Mouse (Mus musculus): ENCODE data around the gene Dcaf5. TPM values are rescaled to one million over a fixed set of nuclear protein-coding genes. Genes with fewer than 3 reads are reported as not detected.

Gene Dcaf5
- polyA plus RNA-seq, 1 experiment from 2014 or later: 12.7 TPM

- Histone ChIP-seq H3K4me3 (ENCODE audit: low read length) (no peak overlapping the region), H3K9me3 (ENCODE audit: low read length) (no peaks in the 10 kb centered on the region), H3K27ac (ENCODE audit: low read length) (no peak overlapping the region), H3K4me2 (replicated peaks; ENCODE audit: low read depth, low read length) (no peak overlapping the region), H3K9ac (replicated peaks; ENCODE audit: low read length) (no peak overlapping the region), H3K36me3 (ENCODE audit: insufficient read depth, low read length) (0 out of 2 replicates have a peak, but pooled peaks cover 8% of the 10 kb centered on the region), H3K4me1 (ENCODE audit: insufficient read depth, low read length) (0 out of 2 replicates have a peak, but pooled peaks cover 9% of the 10 kb centered on the region), H3K27me3 (ENCODE audit: insufficient read depth, low read length) (no peaks in the 10 kb centered on the region)
- no peak for ATAC-seq (ENCODE audit: low FRiP score, low TSS enrichment)
- WGBS: 89% methylated on average over 1 of the region's 1 CpGs
Observed at GRCm38 (mm10) chr12:80385361-80385760, 51.0 kb downstream of the Dcaf5 start.

GRCm38 (mm10) chr12:80383478-80383877 lies 52.9 kb downstream of the Dcaf5 start:
- Histone ChIP-seq H3K27me3 (ENCODE audit: insufficient read depth, low read length) (no peaks in the 10 kb centered on the region), H3K4me3 (ENCODE audit: low read length) (no peak overlapping the region), H3K36me3 (ENCODE audit: insufficient read depth, low read length) (peaks cover 6% of the 10 kb centered on the region; the same call in 1 of the 2 replicates), H3K4me1 (ENCODE audit: insufficient read depth, low read length) (0 out of 2 replicates have a peak, but pooled peaks cover 9% of the 10 kb centered on the region), H3K9me3 (ENCODE audit: low read length) (no peaks in the 10 kb centered on the region), H3K4me2 (replicated peaks; ENCODE audit: low read depth, low read length) (no peak overlapping the region), H3K9ac (replicated peaks; ENCODE audit: low read length) (no peak overlapping the region), H3K27ac (ENCODE audit: low read length) (peak overlapping the region; percentile 43; the same call in 1 of the 2 replicates)
- WGBS: 43% methylated on average over 8 of the region's 8 CpGs
- peak; percentile 85 for ATAC-seq (ENCODE audit: low FRiP score, low TSS enrichment)

- H3K9me3 ChIP-seq (ENCODE audit: low read length): no peaks in the 10 kb centered on the region
- 76% methylated on average over 2 of the region's 2 CpGs for WGBS
- peaks cover 6% of the 10 kb centered on the region; the same call in 1 of the 2 replicates for H3K36me3 ChIP-seq (ENCODE audit: insufficient read depth, low read length)
- no peak overlapping the region for H3K27ac ChIP-seq (ENCODE audit: low read length)
- no peaks in the 10 kb centered on the region for H3K27me3 ChIP-seq (ENCODE audit: insufficient read depth, low read length)
- no peak overlapping the region for H3K4me3 ChIP-seq (ENCODE audit: low read length)
- no peak overlapping the region for H3K9ac ChIP-seq (replicated peaks; ENCODE audit: low read length)
- 0 out of 2 replicates have a peak, but pooled peaks cover 9% of the 10 kb centered on the region for H3K4me1 ChIP-seq (ENCODE audit: insufficient read depth, low read length)
- no peak overlapping the region for H3K4me2 ChIP-seq (replicated peaks; ENCODE audit: low read depth, low read length)
- no peak for ATAC-seq (ENCODE audit: low FRiP score, low TSS enrichment)
Observed at GRCm38 (mm10) chr12:80382794-80383193, 53.6 kb downstream of the Dcaf5 start.

GRCm38 (mm10) chr12:80379831-80380457 lies 56.5 kb downstream of the Dcaf5 start:
- no peak overlapping the region for H3K27ac ChIP-seq (ENCODE audit: low read length)

GRCm38 (mm10) chr12:80379393-80379792 lies 57.0 kb downstream of the Dcaf5 start:
- Histone ChIP-seq H3K4me1 (ENCODE audit: insufficient read depth, low read length) (0 out of 2 replicates have a peak, but pooled peaks cover 9% of the 10 kb centered on the region), H3K4me2 (replicated peaks; ENCODE audit: low read depth, low read length) (no peak overlapping the region), H3K9me3 (ENCODE audit: low read length) (no peaks in the 10 kb centered on the region), H3K27ac (ENCODE audit: low read length) (no peak overlapping the region), H3K36me3 (ENCODE audit: insufficient read depth, low read length) (peaks cover 26% of the 10 kb centered on the region), H3K9ac (replicated peaks; ENCODE audit: low read length) (no peak overlapping the region), H3K4me3 (ENCODE audit: low read length) (no peak overlapping the region), H3K27me3 (ENCODE audit: insufficient read depth, low read length) (no peaks in the 10 kb centered on the region)
- WGBS: 85% methylated on average over 4 of the region's 4 CpGs
- ATAC-seq (ENCODE audit: low FRiP score, low TSS enrichment): no peak

More at GRCm38 (mm10) chr12:80379831-80380457, 56.5 kb downstream of the Dcaf5 start:
- peaks cover 22% of the 10 kb centered on the region for H3K36me3 ChIP-seq (ENCODE audit: insufficient read depth, low read length)
- peak; percentile 55; the same call in 1 of the 2 replicates for ATAC-seq (ENCODE audit: low FRiP score, low TSS enrichment)
- H3K4me3 ChIP-seq (ENCODE audit: low read length): no peak overlapping the region
- H3K4me1 ChIP-seq (ENCODE audit: insufficient read depth, low read length): 0 out of 2 replicates have a peak, but pooled peaks cover 9% of the 10 kb centered on the region
- WGBS: 91% methylated on average over 10 of the region's 10 CpGs
- H3K9me3 ChIP-seq (ENCODE audit: low read length): no peaks in the 10 kb centered on the region
- H3K27me3 ChIP-seq (ENCODE audit: insufficient read depth, low read length): no peaks in the 10 kb centered on the region
- H3K9ac ChIP-seq (replicated peaks; ENCODE audit: low read length): no peak overlapping the region
- no peak overlapping the region for H3K4me2 ChIP-seq (replicated peaks; ENCODE audit: low read depth, low read length)

GRCm38 (mm10) chr12:80377604-80378003 lies 58.8 kb downstream of the Dcaf5 start:
- Histone ChIP-seq H3K4me2 (replicated peaks; ENCODE audit: low read depth, low read length) (no peak overlapping the region), H3K9ac (replicated peaks; ENCODE audit: low read length) (no peak overlapping the region), H3K27ac (ENCODE audit: low read length) (no peak overlapping the region), H3K9me3 (ENCODE audit: low read length) (no peaks in the 10 kb centered on the region), H3K36me3 (ENCODE audit: insufficient read depth, low read length) (peaks cover 25% of the 10 kb centered on the region), H3K27me3 (ENCODE audit: insufficient read depth, low read length) (no peaks in the 10 kb centered on the region), H3K4me1 (ENCODE audit: insufficient read depth, low read length) (no peaks in the 10 kb centered on the region), H3K4me3 (ENCODE audit: low read length) (no peak overlapping the region)
- ATAC-seq (ENCODE audit: low FRiP score, low TSS enrichment): no peak
- 13% methylated on average over 1 of the region's 1 CpGs for WGBS

GRCm38 (mm10) chr12:80375721-80376120 lies 60.7 kb downstream of the Dcaf5 start:
- H3K27me3 ChIP-seq (ENCODE audit: insufficient read depth, low read length): no peaks in the 10 kb centered on the region
- H3K4me2 ChIP-seq (replicated peaks; ENCODE audit: low read depth, low read length): no peak overlapping the region
- H3K27ac ChIP-seq (ENCODE audit: low read length): no peak overlapping the region
- H3K9me3 ChIP-seq (ENCODE audit: low read length): no peaks in the 10 kb centered on the region
- WGBS: 91% methylated on average over 4 of the region's 4 CpGs
- no peak for ATAC-seq (ENCODE audit: low FRiP score, low TSS enrichment)
- H3K9ac ChIP-seq (replicated peaks; ENCODE audit: low read length): no peak overlapping the region
- no peaks in the 10 kb centered on the region; the same call in 1 of the 2 replicates for H3K4me1 ChIP-seq (ENCODE audit: insufficient read depth, low read length)
- H3K36me3 ChIP-seq (ENCODE audit: insufficient read depth, low read length): peaks cover 27% of the 10 kb centered on the region
- H3K4me3 ChIP-seq (ENCODE audit: low read length): no peak overlapping the region

GRCm38 (mm10) chr12:80374736-80375135 lies 61.7 kb downstream of the Dcaf5 start:
- no peak overlapping the region for H3K27ac ChIP-seq (ENCODE audit: low read length)
- no peaks in the 10 kb centered on the region; the same call in 1 of the 2 replicates for H3K4me1 ChIP-seq (ENCODE audit: insufficient read depth, low read length)
- 97% methylated on average over 2 of the region's 2 CpGs for WGBS
- H3K9ac ChIP-seq (replicated peaks; ENCODE audit: low read length): no peak overlapping the region
- no peak for ATAC-seq (ENCODE audit: low FRiP score, low TSS enrichment)
- H3K9me3 ChIP-seq (ENCODE audit: low read length): no peaks in the 10 kb centered on the region
- H3K4me3 ChIP-seq (ENCODE audit: low read length): no peak overlapping the region
- no peak overlapping the region for H3K4me2 ChIP-seq (replicated peaks; ENCODE audit: low read depth, low read length)
- peaks cover 29% of the 10 kb centered on the region for H3K36me3 ChIP-seq (ENCODE audit: insufficient read depth, low read length)
- H3K27me3 ChIP-seq (ENCODE audit: insufficient read depth, low read length): no peaks in the 10 kb centered on the region

GRCm38 (mm10) chr12:80372946-80373345 lies 63.5 kb downstream of the Dcaf5 start:
- Histone ChIP-seq H3K4me3 (ENCODE audit: low read length) (no peak overlapping the region), H3K4me2 (replicated peaks; ENCODE audit: low read depth, low read length) (no peak overlapping the region), H3K36me3 (ENCODE audit: insufficient read depth, low read length) (peaks cover 30% of the 10 kb centered on the region), H3K9ac (replicated peaks; ENCODE audit: low read length) (no peak overlapping the region), H3K27ac (ENCODE audit: low read length) (no peak overlapping the region), H3K4me1 (ENCODE audit: insufficient read depth, low read length) (no peaks in the 10 kb centered on the region; the same call in 1 of the 2 replicates), H3K9me3 (ENCODE audit: low read length) (no peaks in the 10 kb centered on the region), H3K27me3 (ENCODE audit: insufficient read depth, low read length) (no peaks in the 10 kb centered on the region)
- no peak for ATAC-seq (ENCODE audit: low FRiP score, low TSS enrichment)
- WGBS: 96% methylated on average over 7 of the region's 8 CpGs

GRCm38 (mm10) chr12:80367227-80367626 lies 69.2 kb downstream of the Dcaf5 start:
- Histone ChIP-seq H3K9me3 (ENCODE audit: low read length) (no peaks in the 10 kb centered on the region), H3K4me3 (ENCODE audit: low read length) (no peak overlapping the region), H3K4me1 (ENCODE audit: insufficient read depth, low read length) (peaks cover 14% of the 10 kb centered on the region), H3K27ac (ENCODE audit: low read length) (no peak overlapping the region), H3K4me2 (replicated peaks; ENCODE audit: low read depth, low read length) (no peak overlapping the region), H3K9ac (replicated peaks; ENCODE audit: low read length) (no peak overlapping the region), H3K36me3 (ENCODE audit: insufficient read depth, low read length) (peaks cover 25% of the 10 kb centered on the region; the same call in 1 of the 2 replicates), H3K27me3 (ENCODE audit: insufficient read depth, low read length) (no peaks in the 10 kb centered on the region)
- no peak for ATAC-seq (ENCODE audit: low FRiP score, low TSS enrichment)
- 84% methylated on average over 4 of the region's 4 CpGs for WGBS

Data from kidney, embryonic 16.5 days (tissue).